Mouse (Mus musculus) brown adipose tissue, adult 24 weeks (tissue): ENCODE data around the gene Kctd2. TPM values are rescaled to one million over a fixed set of nuclear protein-coding genes. Genes with fewer than 3 reads are reported as not detected.
"Not testable (repeated sequence)": the region's sequence is repeated elsewhere in the genome, so short reads cannot be mapped to it uniquely, and the experiment has no call there.

Experiments used
- H3K27ac ChIP-seq: fragments of 200-500 bp; replicated peaks from 2 replicates; pipeline ENCODE4 v1.5.1; 2012; ENCODE audit warnings: low read depth, mild to moderate bottlenecking, low read length
- H3K4me1 ChIP-seq: fragments of 200-500 bp; 2 replicates; pipeline ENCODE4 v1.6.1; 2012; ENCODE audit warnings: low read length, mixed read lengths; ENCODE audit not compliant: control insufficient read depth, insufficient read depth, insufficient read length
- H3K4me3 ChIP-seq: fragments of 200-500 bp; 2 replicates; pipeline ENCODE4 v1.5.1; 2012; ENCODE audit warnings: low read depth, mild to moderate bottlenecking, low read length, moderate library complexity; ENCODE audit not compliant: insufficient read depth
- polyA plus RNA-seq: library from polyadenylated mRNA; stranded (reverse); fragments of >200 nt; gene quantifications from 2 replicates; pipeline ENCODE4 v1.2.4, GENCODE M21; 2012; ENCODE audit not compliant: missing spikeins, insufficient read depth, insufficient read length

Kctd2 gene
- polyA plus RNA-seq, 1 experiment = 41.1 TPM

DNA sequence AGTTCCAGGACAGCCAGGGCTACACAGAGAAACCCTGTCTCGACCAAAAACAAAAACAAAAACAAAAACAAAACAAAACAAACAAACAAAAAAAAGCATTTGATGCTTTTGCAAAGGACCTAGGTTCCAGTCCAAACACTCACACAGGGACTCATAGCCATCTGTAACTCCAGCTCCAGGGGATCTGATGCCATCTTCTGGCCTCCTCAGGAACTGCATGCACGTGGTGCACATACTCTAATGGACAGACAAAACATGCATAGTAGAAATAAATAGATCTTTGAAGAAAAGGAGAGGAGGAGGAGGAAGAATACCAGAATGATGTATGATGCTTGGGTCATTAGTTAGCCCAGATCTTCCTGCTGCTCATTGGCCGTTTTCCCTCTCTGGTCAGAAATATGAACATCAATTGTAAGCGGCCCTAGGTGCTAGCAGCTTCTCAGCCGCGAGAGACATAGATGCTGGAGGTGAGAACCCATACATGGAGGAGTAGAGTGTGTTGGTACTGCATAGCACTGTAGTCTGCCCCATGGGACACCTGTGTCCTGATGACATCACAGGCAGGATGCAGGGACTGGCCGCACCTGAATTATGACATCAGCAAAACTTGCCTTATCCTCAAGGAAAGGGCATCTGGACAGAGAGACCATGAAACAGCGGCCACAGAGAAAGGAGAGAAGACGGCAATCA is 20.1 kb downstream of the Kctd2 start, which contains the start of gene Trim80:
Gene Trim80 (plus strand): TSS at position 640 of the 690 bp plus-strand sequence.
- no peak within 1 kb of the TSS for H3K27ac ChIP-seq
- H3K4me1 ChIP-seq = no peaks in the 10 kb centered on the region
- no peak within 1 kb of the TSS for H3K4me3 ChIP-seq

DNA sequence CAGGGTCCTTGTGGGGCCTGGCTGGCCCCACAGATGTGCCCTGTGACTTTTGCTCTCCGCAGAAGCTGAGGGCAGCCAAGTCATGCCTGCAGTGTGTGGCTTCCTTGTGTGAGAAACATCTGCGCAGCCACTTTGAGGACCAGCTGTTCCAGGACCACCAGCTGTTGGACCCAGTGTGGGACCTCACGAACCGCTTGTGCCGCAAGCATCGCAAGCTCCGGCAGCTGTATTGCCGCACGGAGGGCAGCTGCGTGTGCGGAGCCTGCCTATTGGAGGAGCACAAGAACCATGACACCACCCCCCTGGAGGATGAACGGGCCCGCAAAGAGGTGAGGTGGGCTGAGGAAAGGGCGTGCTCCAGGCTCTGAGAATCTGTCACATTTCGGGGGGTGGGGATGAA is 21.5 kb downstream of the Kctd2 start:
- Histone ChIP-seq H3K27ac (no peak overlapping the region), H3K4me3 (no peak overlapping the region), H3K4me1 (no peaks in the 10 kb centered on the region)

DNA sequence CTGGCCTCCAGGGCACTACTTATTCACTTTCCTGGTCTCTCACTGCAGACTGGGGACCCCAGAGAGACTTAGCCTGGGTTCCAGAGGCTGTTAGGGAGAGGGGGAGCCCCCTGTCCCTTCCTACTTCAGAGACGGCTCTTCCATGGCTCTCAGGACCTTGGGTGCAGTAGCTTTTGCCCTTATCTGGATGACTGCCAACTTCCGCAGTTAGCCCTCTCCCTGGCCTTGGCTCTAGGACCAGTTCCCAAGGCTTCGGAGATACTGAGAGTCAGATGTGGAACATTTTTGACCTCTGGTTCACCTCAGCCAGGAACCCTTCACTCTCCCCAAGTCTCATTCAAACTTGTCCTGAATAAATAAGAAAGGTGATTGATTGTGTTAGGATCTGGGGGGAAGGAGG is 27.0 kb downstream of the Kctd2 start:
- Histone ChIP-seq H3K27ac (no peak overlapping the region), H3K4me3 (no peak overlapping the region), H3K4me1 (no peaks in the 10 kb centered on the region; the same call in 1 of the 2 replicates)

DNA sequence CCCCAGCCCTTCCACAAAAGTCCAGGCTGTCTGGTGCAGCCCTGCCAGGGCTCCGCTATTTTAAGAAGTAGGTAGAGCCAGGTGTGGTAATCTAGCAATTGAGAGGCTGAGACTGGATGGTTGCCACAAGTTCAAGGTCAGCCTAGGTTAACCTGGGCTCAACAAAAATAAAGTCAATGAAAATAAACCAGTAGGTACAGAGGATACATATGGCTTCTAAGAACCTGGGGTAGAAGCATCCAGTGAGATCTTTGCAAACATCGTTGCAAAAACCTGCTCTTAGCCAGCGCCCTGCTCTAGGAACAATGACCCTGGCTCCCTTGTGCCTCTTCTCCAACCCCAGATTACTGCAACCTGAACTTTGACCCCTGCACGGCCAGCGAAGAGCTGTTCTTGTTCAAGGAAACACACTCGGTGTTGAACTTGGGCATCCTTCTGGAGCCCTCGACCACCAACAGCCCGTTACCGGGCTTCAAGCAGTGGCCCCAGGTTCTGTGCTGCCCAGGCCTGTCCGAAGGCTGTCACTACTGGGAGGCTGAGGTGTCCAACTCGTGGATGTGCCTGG is 27.5 kb downstream of the Kctd2 start:
- Histone ChIP-seq H3K4me3 (no peak overlapping the region), H3K27ac (no peak overlapping the region), H3K4me1 (no peaks in the 10 kb centered on the region; the same call in 1 of the 2 replicates)

DNA sequence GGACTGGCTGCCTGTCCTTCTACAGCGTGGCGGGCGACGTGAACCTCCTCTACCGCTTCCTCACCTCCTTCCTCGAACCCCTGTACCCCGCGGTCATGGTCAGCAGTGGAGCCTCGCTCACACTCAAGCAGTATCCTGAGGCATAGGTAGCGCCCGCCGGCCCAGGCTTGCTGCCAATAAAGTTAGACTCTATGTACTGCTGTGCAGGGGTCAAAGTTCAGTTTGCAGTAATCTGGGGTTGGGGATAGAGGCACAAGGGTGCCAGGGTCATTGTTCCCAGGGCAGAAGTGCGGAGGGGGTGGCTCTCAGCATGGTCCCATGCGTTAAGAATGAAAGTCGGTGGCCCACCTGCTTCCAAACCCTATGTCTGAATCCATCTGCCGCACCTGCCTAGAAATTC is 28.1 kb downstream of the Kctd2 start:
- Histone ChIP-seq H3K4me3 (no peak overlapping the region), H3K4me1 (no peaks in the 10 kb centered on the region; the same call in 1 of the 2 replicates), H3K27ac (no peak overlapping the region)

DNA sequence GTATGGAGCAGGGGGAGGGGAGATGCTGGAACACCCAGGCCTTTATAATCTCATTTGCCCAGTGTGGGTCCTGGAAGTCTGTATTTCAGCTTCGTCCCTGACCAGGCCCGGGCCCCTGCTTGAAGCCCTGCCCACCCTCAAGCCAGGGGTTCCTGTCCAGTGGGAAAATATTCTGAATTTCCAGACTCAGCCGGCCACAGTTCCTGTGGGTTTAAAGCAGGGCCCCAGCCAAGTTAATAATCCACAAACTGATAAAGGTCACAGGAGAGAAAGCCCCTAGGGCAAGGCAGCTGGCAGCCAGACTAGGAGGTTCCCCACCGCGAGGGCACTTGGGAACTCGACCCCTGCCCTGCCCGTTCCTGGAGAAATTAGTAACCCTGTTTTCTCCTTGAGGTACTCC is 29.1 kb downstream of the Kctd2 start:
- H3K4me1 ChIP-seq = no peaks in the 10 kb centered on the region; the same call in 1 of the 2 replicates
- H3K27ac ChIP-seq = no peak overlapping the region

DNA sequence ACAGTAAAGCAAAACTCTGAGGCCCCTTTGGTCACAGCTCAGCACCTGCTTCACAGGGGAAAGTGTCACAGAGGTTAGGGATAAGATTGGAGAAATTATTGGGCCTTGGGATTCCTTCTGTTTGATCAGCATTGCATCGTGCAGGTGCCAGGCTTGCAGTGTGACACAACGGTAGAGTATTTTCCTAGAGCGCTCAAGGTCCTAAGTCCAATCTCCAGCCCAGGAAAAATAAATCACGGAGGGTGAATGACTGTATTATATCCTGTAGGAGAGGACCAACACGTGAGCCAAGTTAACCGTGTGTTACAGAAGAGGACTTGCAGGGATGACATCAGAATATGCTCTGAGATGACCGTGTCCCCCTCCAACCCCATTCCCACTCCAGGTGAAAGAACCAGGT is 30.2 kb downstream of the Kctd2 start:
- Histone ChIP-seq H3K27ac (no peak overlapping the region), H3K4me1 (no peaks in the 10 kb centered on the region; the same call in 1 of the 2 replicates), H3K4me3 (no peak overlapping the region)

More for the DNA sequence above, 29.1 kb downstream of the Kctd2 start:
- no peak overlapping the region for H3K4me3 ChIP-seq

DNA sequence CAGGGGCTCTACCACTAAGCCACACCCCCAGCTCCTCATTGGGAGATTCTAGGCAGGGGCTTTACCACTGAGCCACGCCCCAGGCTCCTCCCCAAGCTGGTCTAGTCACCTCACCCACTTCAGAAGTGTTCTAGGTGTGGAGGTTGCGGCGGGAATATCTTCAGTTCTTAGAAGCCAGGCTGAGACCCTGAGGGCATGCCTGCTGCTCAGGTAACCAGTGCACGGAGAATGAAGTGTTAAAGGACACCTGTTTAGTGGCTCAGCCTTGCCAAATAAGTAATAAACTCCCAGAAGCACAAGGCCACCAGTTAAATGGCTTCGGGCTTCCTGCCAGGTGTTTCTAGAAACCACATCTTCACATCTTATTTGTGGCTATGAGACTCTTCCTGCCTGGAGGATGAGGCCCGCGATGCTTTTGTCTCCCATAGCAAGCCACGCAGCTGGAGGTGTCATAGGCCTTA is 31.9 kb downstream of the Kctd2 start:
- no peaks in the 10 kb centered on the region; the same call in 1 of the 2 replicates for H3K4me1 ChIP-seq
- no peak overlapping the region for H3K27ac ChIP-seq
- H3K4me3 ChIP-seq = no peak overlapping the region

DNA sequence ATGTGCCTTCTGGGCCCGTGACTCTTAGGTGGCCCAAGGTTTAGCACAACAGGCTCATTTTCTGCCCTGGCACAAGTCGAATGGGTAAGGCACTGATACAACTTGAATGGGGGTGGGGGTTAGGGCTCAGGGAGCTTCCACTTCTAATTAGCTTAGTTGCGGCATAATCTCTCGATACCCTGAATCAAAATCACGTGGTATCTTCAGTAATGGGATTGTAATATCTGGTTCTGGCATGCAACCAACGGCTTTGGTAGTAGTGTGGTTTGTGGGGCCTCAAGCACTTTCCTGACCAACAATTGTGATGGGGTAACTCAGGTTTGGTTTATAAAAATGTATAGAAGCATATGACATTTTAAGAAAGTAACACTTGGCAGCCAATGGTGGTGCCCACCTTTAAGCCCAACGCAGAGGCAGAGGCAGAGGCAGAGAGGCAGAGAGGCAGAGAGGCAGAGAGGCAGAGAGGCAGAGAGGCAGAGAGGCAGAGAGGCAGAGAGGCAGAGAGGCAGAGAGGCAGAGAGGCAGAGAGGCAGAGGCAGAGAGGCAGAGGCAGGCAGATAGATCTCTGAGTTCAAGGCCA is 32.4 kb downstream of the Kctd2 start:
- no peak overlapping the region for H3K4me3 ChIP-seq
- no peak overlapping the region for H3K27ac ChIP-seq
- no peaks in the 10 kb centered on the region for H3K4me1 ChIP-seq

DNA sequence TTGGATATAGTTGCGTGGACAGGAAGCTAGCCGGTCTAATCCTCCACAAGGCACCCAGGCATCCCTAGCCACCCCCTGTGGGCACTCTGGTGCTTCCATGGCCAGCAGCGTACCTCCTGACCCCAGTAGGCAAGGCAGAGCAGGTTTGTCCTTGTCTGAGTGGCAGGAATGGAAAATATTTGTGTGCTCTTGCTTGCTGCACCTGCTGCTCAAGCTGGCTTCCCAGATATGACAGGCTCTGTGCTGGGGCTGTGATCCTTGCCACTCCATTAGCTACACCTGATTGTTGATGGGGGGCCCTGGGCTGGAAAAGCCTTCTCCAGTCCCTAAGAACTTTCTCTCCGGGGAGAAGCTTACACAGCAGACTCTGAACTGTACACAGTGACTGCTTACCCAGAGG is 33.4 kb downstream of the Kctd2 start:
- Histone ChIP-seq H3K4me1 (no peaks in the 10 kb centered on the region), H3K27ac (no peak overlapping the region), H3K4me3 (no peak overlapping the region)

DNA sequence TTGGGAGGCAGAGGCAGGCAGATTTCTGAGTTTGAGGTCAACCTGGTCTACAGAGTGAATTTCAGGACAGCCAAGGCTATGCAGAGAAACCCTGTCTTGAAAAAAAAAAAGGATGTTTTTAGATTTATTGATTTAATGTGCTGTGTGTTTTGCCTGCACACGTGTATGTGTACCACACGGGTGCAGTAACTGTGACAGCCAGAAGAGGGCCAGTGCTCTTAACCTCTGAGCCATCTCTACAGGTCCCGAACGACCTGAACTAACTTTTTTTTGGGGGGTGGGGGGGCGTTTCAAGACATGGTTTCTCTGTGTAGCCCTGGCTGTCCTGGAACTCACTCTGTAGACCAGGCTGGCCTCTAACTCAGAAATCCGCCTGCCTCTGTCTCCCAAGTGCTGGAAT is 34.9 kb downstream of the Kctd2 start:
- not testable (repeated sequence) for H3K27ac ChIP-seq, H3K4me3 ChIP-seq, H3K4me1 ChIP-seq

DNA sequence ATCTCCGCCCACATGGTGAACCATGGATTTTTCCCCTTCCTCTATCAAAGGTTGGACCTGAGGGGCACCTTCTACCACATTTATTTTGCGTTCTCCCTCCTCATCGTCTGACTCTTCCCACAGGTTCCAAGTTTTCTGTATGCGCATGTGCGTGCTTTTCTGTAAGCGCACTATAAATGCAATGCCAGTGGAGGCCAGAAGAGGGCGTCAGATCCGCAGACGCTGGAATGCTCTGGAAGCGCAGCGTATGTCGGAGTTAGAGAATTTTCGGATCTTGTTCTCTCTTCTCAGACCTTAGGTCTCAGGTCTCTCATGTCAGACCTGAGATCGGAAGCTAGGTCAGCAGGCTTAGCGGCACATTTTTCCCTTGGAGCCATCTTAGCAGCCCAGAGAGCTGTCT is 35.7 kb downstream of the Kctd2 start:
- no peak overlapping the region for H3K4me3 ChIP-seq
- H3K4me1 ChIP-seq = no peaks in the 10 kb centered on the region
- H3K27ac ChIP-seq = no peak overlapping the region

DNA sequence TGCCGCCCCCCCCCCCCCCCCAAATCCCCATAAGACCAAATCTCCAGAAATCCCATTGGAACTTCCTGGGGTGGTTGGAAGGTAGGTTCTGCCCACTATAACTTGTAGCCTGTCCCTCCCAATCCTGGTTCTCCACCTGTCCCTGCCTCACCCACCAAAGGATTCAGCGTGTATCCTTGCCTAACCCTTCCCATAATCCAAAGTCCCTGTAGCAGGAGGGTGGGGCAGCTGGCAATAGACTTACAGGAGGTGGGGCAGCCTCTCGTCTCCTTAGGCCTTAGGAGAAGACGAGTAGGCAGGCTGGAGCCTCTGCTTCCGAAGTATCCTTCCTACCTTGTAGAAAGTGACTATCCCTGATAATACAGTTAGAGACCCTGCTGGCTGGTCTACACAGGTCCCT is 36.3 kb downstream of the Kctd2 start:
- Histone ChIP-seq H3K4me1 (no peaks in the 10 kb centered on the region), H3K27ac (no peak overlapping the region), H3K4me3 (no peak overlapping the region)

DNA sequence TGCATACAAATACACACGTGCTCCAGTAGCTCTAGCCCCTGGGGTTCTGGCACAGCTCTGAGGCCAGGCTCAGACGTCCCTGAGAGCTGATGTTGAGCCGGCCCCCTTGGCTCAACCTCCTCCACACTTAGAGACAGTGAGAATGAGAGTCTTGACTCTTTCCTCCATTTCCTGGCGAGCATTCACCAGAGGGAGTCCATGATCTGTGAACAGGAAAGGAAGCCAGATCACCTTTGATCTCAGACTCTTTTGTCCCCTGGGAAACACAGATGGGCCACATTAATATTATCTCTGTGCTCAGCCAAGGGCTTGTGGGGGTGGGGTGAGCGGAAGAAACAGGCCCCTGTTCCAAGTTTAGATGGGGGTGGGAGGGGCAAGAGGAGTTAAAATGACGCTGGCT is 37.5 kb downstream of the Kctd2 start:
- Histone ChIP-seq H3K4me1 (no peaks in the 10 kb centered on the region), H3K4me3 (no peak overlapping the region), H3K27ac (no peak overlapping the region)

DNA sequence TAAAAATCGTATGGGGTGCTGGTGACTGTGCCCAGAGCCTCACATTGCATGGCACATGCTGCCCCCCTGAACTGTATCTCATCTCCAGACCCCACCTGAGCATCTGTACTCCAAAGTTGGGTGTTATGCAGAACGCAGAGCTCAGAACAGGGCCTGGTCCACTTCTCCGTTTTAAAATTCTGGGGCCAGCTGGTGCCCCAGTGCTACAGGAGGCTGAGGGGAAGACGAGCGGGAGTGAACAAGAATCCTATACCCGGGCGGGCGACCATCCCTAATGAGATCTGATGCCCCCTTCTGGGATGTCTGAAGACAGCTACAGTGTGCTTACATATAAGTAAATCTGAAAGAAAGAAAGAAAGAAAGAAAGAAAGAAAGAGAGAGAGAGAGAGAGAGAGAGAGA is 41.0 kb downstream of the Kctd2 start:
- Histone ChIP-seq H3K4me1 (no peaks in the 10 kb centered on the region), H3K27ac (no peak overlapping the region), H3K4me3 (no peak overlapping the region)

DNA sequence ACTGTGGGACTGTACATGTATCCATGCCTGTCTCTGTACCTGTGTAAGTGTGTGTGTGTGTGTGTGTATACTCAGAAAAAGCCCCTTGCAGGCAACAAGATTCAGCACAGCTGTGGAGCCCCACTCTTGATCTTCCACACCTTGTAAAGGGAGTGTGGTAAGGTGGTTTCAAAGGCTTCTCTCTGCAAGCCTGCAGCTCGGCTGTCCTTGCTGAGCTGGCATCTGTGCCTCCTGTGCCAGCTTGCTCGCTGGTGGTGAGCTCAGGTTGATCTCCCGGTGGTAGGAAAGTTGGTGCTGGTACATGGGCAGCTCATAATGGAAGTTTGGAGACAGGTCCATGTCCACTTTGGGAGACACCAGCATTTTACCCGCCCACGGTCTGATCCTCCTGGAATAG is 41.9 kb downstream of the Kctd2 start:
- Histone ChIP-seq H3K27ac (no peak overlapping the region), H3K4me1 (no peaks in the 10 kb centered on the region), H3K4me3 (no peak overlapping the region)
